Mouse (Mus musculus): ENCODE measurements around the gene Cftr. TPM values are rescaled to one million over a fixed set of nuclear protein-coding genes. Genes with fewer than 3 reads are reported as not detected.

The Cftr gene
- polyA plus RNA-seq (2012; rRNA removed), result 0.08 and 0.11 TPM in 2 replicates

- no peak for DNase-seq
- H3K4me3 ChIP-seq (replicated peaks; ENCODE audit: insufficient read depth, low read depth, low read length), result no peak within 1 kb of the TSS
- no peaks in the 10 kb centered on the region; the same call in 1 of the 2 replicates for H3K27me3 ChIP-seq (ENCODE audit: control insufficient read depth, insufficient read depth, low read length)
- TF ChIP-seq POLR2A (IDR thresholded peaks at IDR 0.05; ENCODE audit: borderline replicate concordance, insufficient read depth, low read length) (no peak), CTCF (IDR thresholded peaks at IDR 0.05; ENCODE audit: borderline replicate concordance, insufficient read depth, low read depth, low read length) (no peak)
- H3K27ac ChIP-seq (ENCODE audit: insufficient read depth, low read length), result no peak within 1 kb of the TSS
- no peaks in the 10 kb centered on the region for H3K4me1 ChIP-seq (ENCODE audit: control insufficient read depth, insufficient read depth, low read length)
- 3% methylated on average over 40 of the region's 45 CpGs for WGBS
These were observed at the start of gene Cftr for GRCm38 (mm10) chr6:18170311-18170922. Cftr (plus strand) TSS chr6:18170687.

- WGBS, result 77% methylated on average over 2 of the region's 2 CpGs
- no peak overlapping the region for H3K27ac ChIP-seq (ENCODE audit: insufficient read depth, low read length)
These were observed 43.1 kb upstream of the Cftr start for GRCm38 (mm10) chr6:18127206-18127983.

DNA sequence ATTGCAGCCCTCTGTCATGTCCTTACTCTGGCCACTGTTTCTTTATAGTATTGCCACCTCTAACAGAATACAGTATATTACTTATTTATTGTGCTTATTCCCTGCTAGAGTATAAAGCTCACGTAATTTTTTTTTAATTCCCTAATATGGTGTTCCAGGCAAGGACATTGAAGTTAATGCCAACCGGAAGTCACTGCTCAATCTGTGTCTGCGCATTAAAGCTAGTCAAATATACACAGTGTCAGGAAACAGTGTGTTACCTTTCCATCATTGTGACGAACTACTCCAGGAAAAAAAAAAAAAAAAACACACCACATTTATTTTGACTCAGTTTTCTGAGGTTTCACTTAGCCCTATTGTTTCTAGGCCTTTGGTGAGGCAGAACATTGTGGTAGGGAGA lies 42.4 kb upstream of the Cftr start:
- 82% methylated on average over 4 of the region's 4 CpGs for WGBS
- H3K4me1 ChIP-seq (ENCODE audit: control insufficient read depth, insufficient read depth, low read length), result no peaks in the 10 kb centered on the region
- H3K4me3 ChIP-seq (replicated peaks; ENCODE audit: insufficient read depth, low read depth, low read length), result no peak overlapping the region
- TF ChIP-seq CTCF (IDR thresholded peaks at IDR 0.05; ENCODE audit: borderline replicate concordance, insufficient read depth, low read depth, low read length), result no peak
- TF ChIP-seq POLR2A (IDR thresholded peaks at IDR 0.05; ENCODE audit: borderline replicate concordance, insufficient read depth, low read length), result no peak
- no peak overlapping the region for H3K27ac ChIP-seq (ENCODE audit: insufficient read depth, low read length)
- no peaks in the 10 kb centered on the region for H3K27me3 ChIP-seq (ENCODE audit: control insufficient read depth, insufficient read depth, low read length)
- no peak for DNase-seq

More at GRCm38 (mm10) chr6:18127206-18127983, 43.1 kb upstream of the Cftr start:
- no peak for DNase-seq
- no peaks in the 10 kb centered on the region for H3K4me1 ChIP-seq (ENCODE audit: control insufficient read depth, insufficient read depth, low read length)
- no peak overlapping the region for H3K4me3 ChIP-seq (replicated peaks; ENCODE audit: insufficient read depth, low read depth, low read length)
- no peak for TF ChIP-seq CTCF (IDR thresholded peaks at IDR 0.05; ENCODE audit: borderline replicate concordance, insufficient read depth, low read depth, low read length)
- TF ChIP-seq POLR2A (IDR thresholded peaks at IDR 0.05; ENCODE audit: borderline replicate concordance, insufficient read depth, low read length), result no peak
- no peaks in the 10 kb centered on the region for H3K27me3 ChIP-seq (ENCODE audit: control insufficient read depth, insufficient read depth, low read length)

- no peaks in the 10 kb centered on the region for H3K27me3 ChIP-seq (ENCODE audit: control insufficient read depth, insufficient read depth, low read length)
- WGBS, result 39% methylated on average over 1 of the region's 1 CpGs
- no peaks in the 10 kb centered on the region for H3K4me1 ChIP-seq (ENCODE audit: control insufficient read depth, insufficient read depth, low read length)
- no peak overlapping the region for H3K4me3 ChIP-seq (replicated peaks; ENCODE audit: insufficient read depth, low read depth, low read length)
- TF ChIP-seq POLR2A (IDR thresholded peaks at IDR 0.05; ENCODE audit: borderline replicate concordance, insufficient read depth, low read length), result no peak
- no peak for TF ChIP-seq CTCF (IDR thresholded peaks at IDR 0.05; ENCODE audit: borderline replicate concordance, insufficient read depth, low read depth, low read length)
- H3K27ac ChIP-seq (ENCODE audit: insufficient read depth, low read length), result no peak overlapping the region
- DNase-seq, result no peak
These were observed 35.2 kb upstream of the Cftr start for GRCm38 (mm10) chr6:18135246-18135645.

GRCm38 (mm10) chr6:18153031-18153430 lies 17.5 kb upstream of the Cftr start:
- Histone ChIP-seq H3K27ac (ENCODE audit: insufficient read depth, low read length) (no peak overlapping the region), H3K27me3 (ENCODE audit: control insufficient read depth, insufficient read depth, low read length) (no peaks in the 10 kb centered on the region), H3K4me1 (ENCODE audit: control insufficient read depth, insufficient read depth, low read length) (no peaks in the 10 kb centered on the region), H3K4me3 (replicated peaks; ENCODE audit: insufficient read depth, low read depth, low read length) (no peak overlapping the region)
- TF ChIP-seq CTCF (IDR thresholded peaks at IDR 0.05; ENCODE audit: borderline replicate concordance, insufficient read depth, low read depth, low read length) (no peak), POLR2A (IDR thresholded peaks at IDR 0.05; ENCODE audit: borderline replicate concordance, insufficient read depth, low read length) (no peak)
- peak in 1 of 2 experiments; percentile 14 for DNase-seq
- 5% methylated on average over 4 of the region's 4 CpGs for WGBS

DNA sequence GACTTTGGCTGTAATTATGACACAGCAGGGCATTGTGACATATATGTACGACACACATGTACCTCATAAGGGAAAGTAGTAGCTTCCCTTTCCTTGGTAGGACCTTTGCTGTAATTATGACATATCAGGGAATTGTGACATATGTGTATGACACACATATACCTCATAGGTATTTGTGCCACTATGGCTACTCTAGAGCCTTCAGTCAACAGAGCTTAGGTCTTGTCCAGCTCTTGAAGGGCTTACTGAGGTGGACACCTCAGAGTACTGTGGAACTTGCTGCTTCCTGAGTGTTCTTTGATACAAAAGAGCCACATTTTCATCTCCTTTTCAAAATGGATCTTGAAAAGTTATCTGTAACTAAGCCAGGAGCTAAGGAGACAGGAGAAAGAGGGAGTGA lies 869 bp upstream of the Cftr start:
- WGBS, result 86% methylated on average over 1 of the region's 1 CpGs
- Histone ChIP-seq H3K27me3 (ENCODE audit: control insufficient read depth, insufficient read depth, low read length) (no peaks in the 10 kb centered on the region; the same call in 1 of the 2 replicates), H3K27ac (ENCODE audit: insufficient read depth, low read length) (no peak overlapping the region), H3K4me3 (replicated peaks; ENCODE audit: insufficient read depth, low read depth, low read length) (no peak overlapping the region), H3K4me1 (ENCODE audit: control insufficient read depth, insufficient read depth, low read length) (no peaks in the 10 kb centered on the region)
- DNase-seq, result no peak
- no peak for TF ChIP-seq POLR2A (IDR thresholded peaks at IDR 0.05; ENCODE audit: borderline replicate concordance, insufficient read depth, low read length)
- TF ChIP-seq CTCF (IDR thresholded peaks at IDR 0.05; ENCODE audit: borderline replicate concordance, insufficient read depth, low read depth, low read length), result no peak

DNA sequence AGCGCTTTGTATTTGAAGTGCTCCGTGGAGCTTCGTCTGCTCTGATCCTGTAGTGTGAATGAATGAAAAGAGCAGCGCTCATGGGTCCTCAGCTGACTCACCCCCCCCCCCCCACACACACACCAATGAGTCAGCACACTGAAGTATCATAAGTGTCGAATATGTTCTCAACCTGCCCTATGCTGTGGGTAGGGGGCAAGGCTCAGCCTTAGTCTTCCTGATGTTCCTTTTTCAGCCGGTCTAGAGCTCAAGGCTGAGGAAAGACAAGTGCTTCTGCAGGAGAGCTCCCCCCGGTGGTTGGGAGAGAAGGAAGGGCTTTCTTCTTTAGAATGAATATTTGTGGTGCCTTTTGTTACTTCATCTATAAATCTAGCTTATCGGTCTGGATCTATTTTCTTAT lies 1.1 kb downstream of the Cftr start:
- Histone ChIP-seq H3K4me1 (ENCODE audit: control insufficient read depth, insufficient read depth, low read length) (no peaks in the 10 kb centered on the region), H3K27me3 (ENCODE audit: control insufficient read depth, insufficient read depth, low read length) (no peaks in the 10 kb centered on the region; the same call in 1 of the 2 replicates), H3K4me3 (replicated peaks; ENCODE audit: insufficient read depth, low read depth, low read length) (no peak overlapping the region), H3K27ac (ENCODE audit: insufficient read depth, low read length) (no peak overlapping the region)
- TF ChIP-seq POLR2A (IDR thresholded peaks at IDR 0.05; ENCODE audit: borderline replicate concordance, insufficient read depth, low read length) (no peak), CTCF (IDR thresholded peaks at IDR 0.05; ENCODE audit: borderline replicate concordance, insufficient read depth, low read depth, low read length) (no peak)
- 68% methylated on average over 8 of the region's 8 CpGs for WGBS
- DNase-seq, result no peak

- DNase-seq, result no peak
- H3K4me3 ChIP-seq (replicated peaks; ENCODE audit: insufficient read depth, low read depth, low read length), result no peak overlapping the region
- no peak overlapping the region for H3K27ac ChIP-seq (ENCODE audit: insufficient read depth, low read length)
- H3K4me1 ChIP-seq (ENCODE audit: control insufficient read depth, insufficient read depth, low read length), result no peaks in the 10 kb centered on the region
- no peaks in the 10 kb centered on the region; the same call in 1 of the 2 replicates for H3K27me3 ChIP-seq (ENCODE audit: control insufficient read depth, insufficient read depth, low read length)
- TF ChIP-seq POLR2A (IDR thresholded peaks at IDR 0.05; ENCODE audit: borderline replicate concordance, insufficient read depth, low read length), result no peak
- TF ChIP-seq CTCF (IDR thresholded peaks at IDR 0.05; ENCODE audit: borderline replicate concordance, insufficient read depth, low read depth, low read length), result no peak
- 66% methylated on average over 2 of the region's 2 CpGs for WGBS
These were observed 7.0 kb downstream of the Cftr start for GRCm38 (mm10) chr6:18177509-18177908.

Data from cerebellum, adult 2 months (tissue).